Mouse (Mus musculus): ENCODE measurements around the gene Entpd6.

GRCm38 (mm10) chr2:150765619-150766018 lies 16.8 kb downstream of the Entpd6 start:
- TF ChIP-seq POLR2A (IDR thresholded peaks at IDR 0.05; ENCODE audit: borderline replicate concordance, insufficient read depth, low read length) (no peak), CTCF (IDR thresholded peaks at IDR 0.05; ENCODE audit: borderline replicate concordance, insufficient read depth, low read depth, low read length) (no peak)
